Mouse (Mus musculus) cerebellum, adult 2 months (tissue): ENCODE measurements around the gene Sgms1. TPM values are rescaled to one million over a fixed set of nuclear protein-coding genes. Genes with fewer than 3 reads are reported as not detected.
A peak's percentile ranks its signal among the peaks of the same experiment; 100 is the strongest.

ENCODE experiments used
- DNase-seq, 2 experiments: peaks; one replicate each; pipeline ENCODE4 v3.0.0; 2021
- H3K27ac ChIP-seq: fragments of 200-500 bp; 2 replicates; pipeline ENCODE4 v1.5.1; 2012; ENCODE audit warnings: low read length, control low read depth, inconsistent platforms; ENCODE audit not compliant: insufficient read depth
- H3K27me3 ChIP-seq: fragments of 200-500 bp; 2 replicates; pipeline ENCODE4 v1.6.1; 2012; ENCODE audit warnings: inconsistent platforms, mild to moderate bottlenecking, low read length, moderate library complexity; ENCODE audit not compliant: control insufficient read depth, insufficient read depth
- H3K4me1 ChIP-seq: fragments of 200-500 bp; 2 replicates; pipeline ENCODE4 v1.6.1; 2011; ENCODE audit warnings: low read length; ENCODE audit not compliant: control insufficient read depth, insufficient read depth
- H3K4me3 ChIP-seq: fragments of 200-500 bp; replicated peaks from 2 replicates; pipeline ENCODE3; 2011; ENCODE audit warnings: mild to moderate bottlenecking, low read depth, low read length, control low read depth; ENCODE audit not compliant: insufficient read depth
- CTCF ChIP-seq: fragments of 200-500 bp; IDR thresholded peaks from 2 replicates; pipeline ENCODE4 v1.5.1; 2011; ENCODE audit warnings: low read depth, mild to moderate bottlenecking, control low read depth, low read length, moderate library complexity, borderline replicate concordance; ENCODE audit not compliant: insufficient read depth
- POLR2A ChIP-seq: fragments of 200-500 bp; IDR thresholded peaks from 2 replicates; pipeline ENCODE4 v1.6.1; 2011; ENCODE audit warnings: low read length, control low read depth, borderline replicate concordance; ENCODE audit not compliant: insufficient read depth
- WGBS: fragments of 180-500 bp; shearing (Covaris S2); methylation state at CpG from one replicate; pipeline ENCODE4 v1.1.7; 2018; 5-methylcytosine and 5-hydroxymethylcytosine counted together
- polyA plus RNA-seq: library from polyadenylated mRNA; depleted of rRNA; stranded (reverse); fragments of >200 nt; gene quantifications from 2 replicates; pipeline ENCODE4 v1.2.3, GENCODE M21; 2012

Gene Sgms1
- polyA plus RNA-seq, 1 experiment: 34.7 TPM

GRCm38 (mm10) chr19:32313304-32313703 lies 76.2 kb downstream of the Sgms1 start:
- no peak for TF ChIP-seq POLR2A
- H3K4me3 ChIP-seq: no peak overlapping the region
- no peak overlapping the region for H3K27ac ChIP-seq
- no peaks in the 10 kb centered on the region for H3K27me3 ChIP-seq
- WGBS: 31% methylated on average over 4 of the region's 4 CpGs
- DNase-seq: peak in 1 of 2 experiments; percentile 36
- peaks cover 3% of the 10 kb centered on the region; the same call in 1 of the 2 replicates for H3K4me1 ChIP-seq

- Histone ChIP-seq H3K4me1 (peaks cover 3% of the 10 kb centered on the region; the same call in 1 of the 2 replicates), H3K27ac (no peak overlapping the region), H3K4me3 (no peak overlapping the region), H3K27me3 (no peaks in the 10 kb centered on the region)
- no peak for TF ChIP-seq POLR2A
- TF ChIP-seq CTCF: no peak
- 92% methylated on average over 5 of the region's 5 CpGs for WGBS
- DNase-seq: no peak
These were observed 77.8 kb downstream of the Sgms1 start for GRCm38 (mm10) chr19:32311762-32312161.

GRCm38 (mm10) chr19:32311063-32311462 lies 78.5 kb downstream of the Sgms1 start:
- peaks cover 3% of the 10 kb centered on the region; the same call in 1 of the 2 replicates for H3K4me1 ChIP-seq
- 100% methylated on average over 3 of the region's 3 CpGs for WGBS
- no peaks in the 10 kb centered on the region for H3K27me3 ChIP-seq
- H3K27ac ChIP-seq: no peak overlapping the region
- H3K4me3 ChIP-seq: no peak overlapping the region
- DNase-seq: no peak
- no peak for TF ChIP-seq POLR2A
- no peak for TF ChIP-seq CTCF

- H3K4me3 ChIP-seq: no peak overlapping the region
- TF ChIP-seq POLR2A (no peak), CTCF (no peak)
- WGBS: 96% methylated on average over 5 of the region's 5 CpGs
- no peak for DNase-seq
- no peaks in the 10 kb centered on the region for H3K27me3 ChIP-seq
- H3K27ac ChIP-seq: no peak overlapping the region
- peaks cover 3% of the 10 kb centered on the region; the same call in 1 of the 2 replicates for H3K4me1 ChIP-seq
These were observed 79.0 kb downstream of the Sgms1 start for GRCm38 (mm10) chr19:32310483-32310882.

- Histone ChIP-seq H3K27ac (no peak overlapping the region), H3K27me3 (no peaks in the 10 kb centered on the region), H3K4me1 (peaks cover 3% of the 10 kb centered on the region; the same call in 1 of the 2 replicates), H3K4me3 (no peak overlapping the region)
- no peak for DNase-seq
- WGBS: 63% methylated on average over 3 of the region's 3 CpGs
- TF ChIP-seq POLR2A: no peak
- TF ChIP-seq CTCF: no peak
These were observed 80.2 kb downstream of the Sgms1 start for GRCm38 (mm10) chr19:32309346-32309745.

GRCm38 (mm10) chr19:32308311-32308710 lies 81.2 kb downstream of the Sgms1 start:
- WGBS: 97% methylated on average over 3 of the region's 3 CpGs
- no peak for DNase-seq
- Histone ChIP-seq H3K27me3 (no peaks in the 10 kb centered on the region), H3K4me3 (no peak overlapping the region), H3K4me1 (peaks cover 3% of the 10 kb centered on the region), H3K27ac (no peak overlapping the region)
- TF ChIP-seq POLR2A (no peak), CTCF (no peak)

- no peak for TF ChIP-seq CTCF
- no peak for TF ChIP-seq POLR2A
- WGBS: 86% methylated on average over 4 of the region's 4 CpGs
- H3K27me3 ChIP-seq: no peaks in the 10 kb centered on the region
- no peak for DNase-seq
- peaks cover 3% of the 10 kb centered on the region; the same call in 1 of the 2 replicates for H3K4me1 ChIP-seq
- no peak overlapping the region for H3K4me3 ChIP-seq
- peak overlapping the region; percentile 21; the same call in 1 of the 2 replicates for H3K27ac ChIP-seq
These were observed 84.6 kb downstream of the Sgms1 start for GRCm38 (mm10) chr19:32304898-32305297.

- Histone ChIP-seq H3K27ac (peak overlapping the region; percentile 21; the same call in 1 of the 2 replicates), H3K4me1 (peaks cover 3% of the 10 kb centered on the region; the same call in 1 of the 2 replicates), H3K4me3 (no peak overlapping the region), H3K27me3 (no peaks in the 10 kb centered on the region)
- WGBS: 45% methylated on average over 9 of the region's 9 CpGs
- TF ChIP-seq CTCF: no peak
- no peak for TF ChIP-seq POLR2A
- no peak for DNase-seq
These were observed 85.3 kb downstream of the Sgms1 start for GRCm38 (mm10) chr19:32304008-32304873.
